Mouse (Mus musculus) MEL (cell line): Measurements from ENCODE around the gene Scn4b. TPM values are rescaled to one million over a fixed set of nuclear protein-coding genes. Genes with fewer than 3 reads are reported as not detected.

ENCODE experiments used
- DNase-seq: peaks from one replicate; pipeline ENCODE4 v3.0.0; 2011; ENCODE audit warnings: low read depth, low spot score
- H3K27ac ChIP-seq: 2 replicates; pipeline ENCODE4 v1.5.1; 2012; ENCODE audit warnings: low read depth, mild to moderate bottlenecking, control low read depth, low read length, moderate library complexity; ENCODE audit not compliant: control insufficient read depth
- H3K27me3 ChIP-seq, 2 experiments: fragments of 150-350 bp in 1 of 2; sonication (generic) in 1 of 2; 2 replicates each; pipeline ENCODE4 v1.6.1; 2012; ENCODE audit warnings: low read length in 2 of 2, mild to moderate bottlenecking in 2 of 2, improper control_type of control experiment in 1 of 2, moderate library complexity in 1 of 2; ENCODE audit not compliant: insufficient read depth in 2 of 2, control insufficient read depth in 1 of 2
- H3K36me3 ChIP-seq, 2 experiments: 2 replicates each; pipeline ENCODE4 v1.6.1; 2012 to 2014; ENCODE audit warnings: low read length in 2 of 2, improper control_type of control experiment in 1 of 2, inconsistent platforms in 1 of 2, mild to moderate bottlenecking in 1 of 2; ENCODE audit not compliant: insufficient read depth in 2 of 2, control insufficient read depth in 1 of 2
- H3K4me1 ChIP-seq, 2 experiments: fragments of 150-350 bp in 1 of 2; sonication (generic) in 1 of 2; 2 replicates each; pipeline ENCODE4 v1.6.1; 2012; ENCODE audit warnings: low read length in 2 of 2, improper control_type of control experiment in 1 of 2, mild to moderate bottlenecking in 1 of 2; ENCODE audit not compliant: insufficient read depth in 2 of 2, control insufficient read depth in 1 of 2
- H3K4me3 ChIP-seq, 2 experiments: fragments of 150-350 bp in 1 of 2; sonication (generic) in 1 of 2; 2 replicates each; pipeline ENCODE4 v1.5.1; 2012; ENCODE audit warnings: low read depth in 2 of 2, low read length in 2 of 2, mild to moderate bottlenecking in 2 of 2, moderate library complexity in 2 of 2, control low read depth in 1 of 2, improper control_type of control experiment in 1 of 2; ENCODE audit not compliant: control insufficient read depth in 1 of 2, insufficient read depth in 1 of 2
- H3K79me2 ChIP-seq: 2 replicates; pipeline ENCODE4 v1.6.1; 2012; ENCODE audit warnings: mild to moderate bottlenecking, low read length, moderate library complexity; ENCODE audit not compliant: control insufficient read depth, poor library complexity, insufficient read depth
- H3K9ac ChIP-seq: 2 replicates; pipeline ENCODE4 v1.6.1; 2012; ENCODE audit warnings: low read depth, mild to moderate bottlenecking, control low read depth, low read length, moderate library complexity; ENCODE audit not compliant: control insufficient read depth, poor library complexity, severe bottlenecking
- H3K9me3 ChIP-seq: fragments of 150-350 bp; sonication (generic); replicated peaks from 2 replicates; pipeline ENCODE4 v1.6.1; 2012; ENCODE audit warnings: mild to moderate bottlenecking, low read length, improper control_type of control experiment, moderate library complexity; ENCODE audit not compliant: insufficient read depth
- CHD1 ChIP-seq: IDR thresholded peaks from 2 replicates; pipeline ENCODE4 v1.6.1; 2012; ENCODE audit warnings: low read depth, mild to moderate bottlenecking, inconsistent platforms, low read length, improper control_type of control experiment
- CHD2 ChIP-seq: IDR thresholded peaks from 2 replicates; pipeline ENCODE4 v1.6.1; 2011; ENCODE audit warnings: low read length, improper control_type of control experiment
- CTCF ChIP-seq, 3 experiments: IDR thresholded peaks in 2 of 3; conservative IDR thresholded peaks in 1 of 3; 2 replicates each; pipeline ENCODE4 v1.5.1; 2011 to 2012; ENCODE audit warnings: low read length in 3 of 3, low read depth in 2 of 3, mild to moderate bottlenecking in 2 of 3, improper control_type of control experiment in 1 of 3, inconsistent platforms in 1 of 3, mixed read lengths in 1 of 3, moderate library complexity in 1 of 3; ENCODE audit not compliant: control insufficient read depth in 1 of 3, insufficient read depth in 1 of 3, poor library complexity in 1 of 3, severe bottlenecking in 1 of 3
- EP300 ChIP-seq, 2 experiments: IDR thresholded peaks; 2 replicates each; pipeline ENCODE4 v1.6.1; 2011; ENCODE audit warnings: improper control_type of control experiment in 2 of 2, low read length in 2 of 2, low read depth in 1 of 2, mild to moderate bottlenecking in 1 of 2
- ETS1 ChIP-seq: IDR thresholded peaks from 2 replicates; pipeline ENCODE4 v1.6.1; 2012; ENCODE audit warnings: low read depth, mild to moderate bottlenecking, inconsistent platforms, low read length, improper control_type of control experiment, moderate library complexity
- GATA1 ChIP-seq: IDR thresholded peaks from 2 replicates; pipeline ENCODE4 v1.6.1; 2011; ENCODE audit warnings: low read depth, low read length, improper control_type of control experiment
- HCFC1 ChIP-seq: IDR thresholded peaks from 2 replicates; pipeline ENCODE4 v1.6.1; 2012; ENCODE audit warnings: low read depth, mild to moderate bottlenecking, inconsistent platforms, low read length, improper control_type of control experiment, moderate library complexity
- KAT2A ChIP-seq: conservative IDR thresholded peaks from 2 replicates; pipeline ENCODE4 v1.6.1; 2012; ENCODE audit warnings: low read depth, low read length, improper control_type of control experiment, inconsistent platforms
- MAFK ChIP-seq: IDR thresholded peaks from 2 replicates; pipeline ENCODE4 v1.6.1; 2011; ENCODE audit warnings: low read depth, mild to moderate bottlenecking, low read length, improper control_type of control experiment, borderline replicate concordance
- MAX ChIP-seq: IDR thresholded peaks from 2 replicates; pipeline ENCODE4 v1.6.1; 2011; ENCODE audit warnings: low read length, improper control_type of control experiment
- MAZ ChIP-seq: IDR thresholded peaks from 2 replicates; pipeline ENCODE4 v1.6.1; 2012; ENCODE audit warnings: low read depth, mild to moderate bottlenecking, inconsistent platforms, low read length, improper control_type of control experiment
- MEF2A ChIP-seq: IDR thresholded peaks from 2 replicates; pipeline ENCODE4 v1.6.1; 2014; ENCODE audit warnings: low read depth, mild to moderate bottlenecking, inconsistent platforms, low read length, improper control_type of control experiment; ENCODE audit not compliant: poor library complexity, insufficient replicate concordance, severe bottlenecking; ENCODE audit errors: extremely low read depth
- MXI1 ChIP-seq: IDR thresholded peaks from 2 replicates; pipeline ENCODE4 v1.6.1; 2011; ENCODE audit warnings: mild to moderate bottlenecking, low read depth, low read length, improper control_type of control experiment
- MYB ChIP-seq: IDR thresholded peaks from 2 replicates; pipeline ENCODE4 v1.6.1; 2011; ENCODE audit warnings: mild to moderate bottlenecking, low read depth, low read length, improper control_type of control experiment
- MYC ChIP-seq: IDR thresholded peaks from 2 replicates; pipeline ENCODE4 v1.6.1; 2011; ENCODE audit warnings: low read depth, mild to moderate bottlenecking, low read length, improper control_type of control experiment, moderate library complexity
- NELFE ChIP-seq: IDR thresholded peaks from 2 replicates; pipeline ENCODE4 v1.6.1; 2011; ENCODE audit warnings: low read depth, low read length, improper control_type of control experiment
- NRF1 ChIP-seq: IDR thresholded peaks from 2 replicates; pipeline ENCODE4 v1.6.1; 2014; ENCODE audit warnings: low read depth, mild to moderate bottlenecking, inconsistent platforms, low read length, improper control_type of control experiment, moderate library complexity; ENCODE audit not compliant: poor library complexity, insufficient read depth, severe bottlenecking
- POLR2AphosphoS2 ChIP-seq: IDR thresholded peaks from 2 replicates; pipeline ENCODE4 v1.6.1; 2011; ENCODE audit warnings: low read length, improper control_type of control experiment
- RCOR1 ChIP-seq: IDR thresholded peaks from 2 replicates; pipeline ENCODE4 v1.6.1; 2012; ENCODE audit warnings: low read depth, mild to moderate bottlenecking, inconsistent platforms, low read length, improper control_type of control experiment
- SIN3A ChIP-seq: IDR thresholded peaks from 2 replicates; pipeline ENCODE4 v1.6.1; 2012; ENCODE audit warnings: low read length, improper control_type of control experiment, inconsistent platforms
- SMC3 ChIP-seq: IDR thresholded peaks from 2 replicates; pipeline ENCODE4 v1.6.1; 2011; ENCODE audit warnings: low read depth, low read length, improper control_type of control experiment
- TAL1 ChIP-seq: IDR thresholded peaks from 2 replicates; pipeline ENCODE4 v1.6.1; 2012; ENCODE audit warnings: mild to moderate bottlenecking, inconsistent platforms, low read length, moderate library complexity, mixed read lengths
- TBP ChIP-seq: IDR thresholded peaks from 2 replicates; pipeline ENCODE4 v1.8.0; 2011; ENCODE audit warnings: low read depth, low read length, improper control_type of control experiment
- TCF12 ChIP-seq: IDR thresholded peaks from 2 replicates; pipeline ENCODE4 v1.6.1; 2014; ENCODE audit warnings: low read depth, mild to moderate bottlenecking, inconsistent platforms, low read length, improper control_type of control experiment, moderate library complexity
- UBTF ChIP-seq: IDR thresholded peaks from 2 replicates; pipeline ENCODE4 v1.6.1; 2012; ENCODE audit warnings: low read depth, mild to moderate bottlenecking, inconsistent platforms, low read length, improper control_type of control experiment, moderate library complexity, borderline replicate concordance; ENCODE audit not compliant: insufficient read depth
- USF2 ChIP-seq, 2 experiments: IDR thresholded peaks; 2 replicates each; pipeline ENCODE4 v1.6.1; 2011 to 2012; ENCODE audit warnings: improper control_type of control experiment in 2 of 2, low read length in 2 of 2, borderline replicate concordance in 1 of 2, inconsistent platforms in 1 of 2, low read depth in 1 of 2, mild to moderate bottlenecking in 1 of 2; ENCODE audit not compliant: insufficient read depth in 1 of 2
- ZKSCAN1 ChIP-seq: IDR thresholded peaks from 2 replicates; pipeline ENCODE4 v1.6.1; 2012; ENCODE audit warnings: low read depth, mild to moderate bottlenecking, inconsistent platforms, low read length, improper control_type of control experiment, moderate library complexity
- ZNF384 ChIP-seq: IDR thresholded peaks from 2 replicates; pipeline ENCODE4 v1.6.1; 2012; ENCODE audit warnings: low read depth, mild to moderate bottlenecking, inconsistent platforms, low read length, improper control_type of control experiment
- polyA plus RNA-seq, 2 experiments: library from polyadenylated mRNA; stranded (reverse) in 1 of 2; unstranded in 1 of 2; fragments of >175 nt in 1 of 2; fragments of >200 nt in 1 of 2; gene quantifications; 2 replicates each; pipeline versions ENCODE4 v1.2.1 to v1.2.4; 2012; ENCODE audit warnings: low replicate concordance in 2 of 2, low read depth in 1 of 2; ENCODE audit not compliant: insufficient read length in 2 of 2, insufficient read depth in 1 of 2, missing spikeins in 1 of 2
- total RNA-seq: library from RNA; depleted of rRNA; stranded (reverse); fragments of 300-350 nt; gene quantifications from 2 replicates; pipeline ENCODE4 v1.2.3, GENCODE M21; 2012

Gene Scn4b
- total and polyA plus RNA-seq, 3 experiments: not detected

DNA sequence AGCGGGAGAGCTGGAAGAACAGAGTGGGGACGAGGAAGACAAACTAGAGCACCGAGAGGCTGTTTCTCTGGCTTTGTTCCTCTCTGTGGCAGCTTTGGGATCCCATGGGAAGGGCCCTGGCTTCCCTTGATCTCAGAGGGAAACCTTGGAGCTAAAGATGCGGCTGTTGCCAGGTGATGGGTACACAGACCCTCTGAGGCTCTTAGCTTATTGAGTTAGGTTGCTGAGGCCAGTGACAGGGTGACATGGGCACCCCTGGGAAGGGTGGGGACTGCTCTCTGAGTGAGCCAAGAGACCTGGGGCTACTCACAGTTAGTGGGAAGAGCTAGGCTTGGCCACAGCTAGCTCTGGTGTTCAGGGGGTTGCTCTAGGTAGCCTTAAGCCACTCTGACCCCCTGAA, 57.3 kb downstream of the Scn4b start:
- Histone ChIP-seq H3K9ac (no peak overlapping the region), H3K4me3 (no peak overlapping the region), H3K27me3 (peaks cover 16 to 18% of the 10 kb centered on the region in 2 experiments), H3K27ac (no peak overlapping the region), H3K4me1 (no peaks in the 10 kb centered on the region)
- DNase-seq: no peak
- TF ChIP-seq ZKSCAN1: no peak
- TF ChIP-seq TAL1: no peak
- TF ChIP-seq MYB: no peak
- TF ChIP-seq POLR2AphosphoS2: no peak
- TF ChIP-seq KAT2A: no peak
- no peak for TF ChIP-seq MAX
- no peak for TF ChIP-seq TCF12
- no peak for TF ChIP-seq MYC
- TF ChIP-seq TBP: no peak
- TF ChIP-seq ETS1: no peak
- no peak for TF ChIP-seq HCFC1
- TF ChIP-seq SIN3A: no peak
- no peak for TF ChIP-seq CHD2
- TF ChIP-seq GATA1: no peak
- no peak for TF ChIP-seq MAFK
- no peak for TF ChIP-seq NELFE
- no peak for TF ChIP-seq USF2 (IDR thresholded peaks at IDR 0.05; ENCODE audit: borderline replicate concordance in 1 of 2, insufficient read depth in 1 of 2, low read depth in 1 of 2, low read length in 2 of 2)
- no peak for TF ChIP-seq CHD1
- TF ChIP-seq, all 39 proteins: peak for 0
- Histone ChIP-seq H3K36me3 (no peaks in the 10 kb centered on the region), H3K9me3 (no peaks in the 10 kb centered on the region), H3K79me2 (no peaks in the 10 kb centered on the region)

DNA sequence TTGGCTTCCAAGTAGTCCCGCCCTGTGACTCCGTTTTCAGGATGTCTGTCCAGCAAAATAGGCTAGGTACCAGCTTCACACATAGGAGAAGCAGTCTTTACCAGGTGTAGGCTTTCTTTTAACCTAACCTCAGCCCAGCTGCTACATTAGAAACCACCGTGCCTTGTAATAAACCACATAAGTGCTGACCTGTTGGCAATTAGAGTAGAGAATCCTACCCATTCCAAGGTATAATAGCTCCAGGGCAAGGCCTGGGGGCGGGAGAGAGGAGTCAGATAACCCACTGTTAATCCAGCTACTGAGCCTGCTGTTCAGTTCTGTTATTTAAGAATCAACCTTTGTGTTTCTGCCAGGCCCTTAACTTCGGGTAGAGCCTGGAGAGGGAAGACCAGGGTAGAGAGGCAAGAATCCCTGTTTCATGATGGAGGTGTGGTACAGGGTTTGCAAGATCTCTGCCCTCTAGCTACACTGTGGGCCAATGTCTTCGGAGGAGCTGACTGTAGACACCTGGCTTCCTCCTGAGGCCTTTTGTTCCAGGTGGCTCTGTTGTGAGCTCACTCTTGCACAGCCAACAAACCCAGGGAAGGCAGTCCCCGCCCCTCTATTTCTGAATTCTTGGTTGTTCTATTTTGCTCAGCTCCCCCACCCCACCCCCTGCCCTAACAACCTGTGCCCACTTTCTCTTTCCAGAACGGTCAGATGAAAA, 58.1 kb downstream of the Scn4b start:
- no peaks in the 10 kb centered on the region for H3K9me3 ChIP-seq
- no peaks in the 10 kb centered on the region for H3K36me3 ChIP-seq
- H3K9ac ChIP-seq: no peak overlapping the region
- no peaks in the 10 kb centered on the region for H3K4me1 ChIP-seq
- peaks cover 16 to 18% of the 10 kb centered on the region in 2 experiments for H3K27me3 ChIP-seq
- no peak overlapping the region for H3K27ac ChIP-seq
- TF ChIP-seq USF2 (IDR thresholded peaks at IDR 0.05; ENCODE audit: borderline replicate concordance in 1 of 2, insufficient read depth in 1 of 2, low read depth in 1 of 2, low read length in 2 of 2) (no peak), KAT2A (no peak), MEF2A (no peak), POLR2AphosphoS2 (no peak), RCOR1 (no peak), MAFK (no peak), TBP (no peak), CTCF (IDR thresholded peaks at IDR 0.05 in 2 of 3, conservative IDR thresholded peaks at IDR 0.05 in 1 of 3; ENCODE audit: control insufficient read depth in 1 of 3, insufficient read depth in 1 of 3, low read depth in 2 of 3, low read length in 3 of 3, poor library complexity in 1 of 3, severe bottlenecking in 1 of 3) (no peak), NRF1 (no peak), SMC3 (no peak), ZNF384 (no peak), NELFE (no peak), EP300 (IDR thresholded peaks at IDR 0.05; ENCODE audit: low read depth in 1 of 2, low read length in 2 of 2) (no peak), TCF12 (no peak), CHD2 (no peak), UBTF (no peak), MXI1 (no peak), ZKSCAN1 (no peak), MAZ (no peak)
- H3K4me3 ChIP-seq: no peak overlapping the region
- no peaks in the 10 kb centered on the region for H3K79me2 ChIP-seq
- DNase-seq: no peak
